Mouse (Mus musculus) embryonic stem cell, embryonic (primary cell): ENCODE data around the gene Drd3.

Source experiments
- CTCF ChIA-PET, 4 experiments: fragments of 300-600 bp in 2 of 4; fragments of 350-600 bp in 2 of 4; sonication (Branson Sonifier 250); formaldehyde crosslinking; loops; one replicate each; lab custom pipeline; 2022; ENCODE audit warnings: inconsistent platforms in 2 of 4; lab: Charles Lee
- POLR2A ChIA-PET, 4 experiments: fragments of 300-600 bp in 2 of 4; fragments of 350-600 bp in 2 of 4; sonication (Branson Sonifier 250); formaldehyde crosslinking; loops; one replicate each; lab custom pipeline; 2022; ENCODE audit warnings: antibody characterized with exemption in 4 of 4, inconsistent platforms in 1 of 4; lab: Charles Lee

The Drd3 gene

GRCm38 (mm10) chr16:43772766-43773165 lies 18.9 kb downstream of the Drd3 start:
- POLR2A ChIA-PET: interaction anchor here in 3 of 4 experiments (0.6 to 0.9 kb wide), 3 partner anchors 11 to 903 kb away, joined by 3 to 4 read pairs (median 3); no protein-coding TSS in a partner anchor

GRCm38 (mm10) chr16:43773506-43773905 lies 19.7 kb downstream of the Drd3 start:
- POLR2A ChIA-PET: interaction anchor here in 2 of 4 experiments (0.6 to 0.9 kb wide), 3 partner anchors 20 to 904 kb away, joined by 3 to 4 read pairs (median 3); no protein-coding TSS in a partner anchor
- CTCF ChIA-PET: interaction anchor here in 1 of 4 experiments (0.7 kb wide), 1 partner anchor 28 kb away, joined by 3 read pairs; no protein-coding TSS in a partner anchor

More at GRCm38 (mm10) chr16:43772766-43773165, 18.9 kb downstream of the Drd3 start:
- CTCF ChIA-PET: no interaction called here

- CTCF ChIA-PET: no interaction called here
- POLR2A ChIA-PET: interaction anchor here in 1 of 4 experiments (1.4 kb wide), 1 partner anchor 24 kb away, joined by 3 read pairs; no protein-coding TSS in a partner anchor
Observed at GRCm38 (mm10) chr16:43776886-43777285, 23.1 kb downstream of the Drd3 start.

- CTCF ChIA-PET: interaction anchor here in 3 of 4 experiments (0.6 to 2.7 kb wide), 5 partner anchors 49 to 1634 kb away, joined by 3 to 18 read pairs (median 4); no protein-coding TSS in a partner anchor
- POLR2A ChIA-PET: interaction anchor here in 3 of 4 experiments (0.6 to 1.4 kb wide), 7 partner anchors 13 to 1521 kb away, joined by 3 to 7 read pairs (median 3); no protein-coding TSS in a partner anchor
Observed at GRCm38 (mm10) chr16:43799541-43799940, 45.7 kb downstream of the Drd3 start.

- POLR2A ChIA-PET: interaction anchor here (0.6 to 1.7 kb wide), 13 partner anchors 9 to 1531 kb away, joined by 3 to 7 read pairs (median 4); partner anchors contain the start of genes Ccdc191 (in 2 of the 4) and Usf3 (in 1 of the 4)
- CTCF ChIA-PET: interaction anchor here (0.6 to 2.7 kb wide), 11 partner anchors 13 to 1635 kb away, joined by 3 to 18 read pairs (median 3); partner anchors contain the start of gene Ccdc191 (in 1 of the 4)
Observed at GRCm38 (mm10) chr16:43800119-43800721, 46.4 kb downstream of the Drd3 start.

- POLR2A ChIA-PET: interaction anchor here in 3 of 4 experiments (0.6 to 1.7 kb wide), 13 partner anchors 11 to 1611 kb away, joined by 3 to 7 read pairs (median 4); partner anchors contain the start of genes Ccdc191 (in 1 of the 3) and Spice1 (in 1 of the 3)
- CTCF ChIA-PET: interaction anchor here in 3 of 4 experiments (0.6 to 2.7 kb wide), 12 partner anchors 11 to 1629 kb away, joined by 3 to 18 read pairs (median 4); partner anchors contain the start of gene Ccdc191 (in 1 of the 3)
Observed at GRCm38 (mm10) chr16:43801137-43801536, 47.3 kb downstream of the Drd3 start.

GRCm38 (mm10) chr16:43801791-43802307 lies 48.0 kb downstream of the Drd3 start:
- POLR2A ChIA-PET: interaction anchor here in 3 of 4 experiments (0.6 to 1.7 kb wide), 5 partner anchors 11 to 1021 kb away, joined by 3 to 8 read pairs (median 4); partner anchors contain the start of gene Spice1 (in 1 of the 3)
- CTCF ChIA-PET: interaction anchor here (0.5 to 1.9 kb wide), 9 partner anchors 10 to 1629 kb away, joined by 3 to 6 read pairs (median 3); no protein-coding TSS in a partner anchor

GRCm38 (mm10) chr16:43802466-43802865 lies 48.6 kb downstream of the Drd3 start:
- POLR2A ChIA-PET: interaction anchor here in 2 of 4 experiments (0.6 kb wide), 2 partner anchors 1021 to 1511 kb away, joined by 6 to 8 read pairs; no protein-coding TSS in a partner anchor
- CTCF ChIA-PET: interaction anchor here in 3 of 4 experiments (0.7 to 1.7 kb wide), 3 partner anchors 47 to 262 kb away, joined by 3 to 5 read pairs (median 3); no protein-coding TSS in a partner anchor

- POLR2A ChIA-PET: no interaction called here
- CTCF ChIA-PET: interaction anchor here in 2 of 4 experiments (1.5 kb wide), 2 partner anchors 1639 to 1640 kb away, joined by 3 to 6 read pairs; no protein-coding TSS in a partner anchor
Observed at GRCm38 (mm10) chr16:43804364-43804763, 50.5 kb downstream of the Drd3 start.

GRCm38 (mm10) chr16:43807048-43807447 lies 53.2 kb downstream of the Drd3 start:
- ChIA-PET POLR2A (no interaction called here), CTCF (no interaction called here)

- ChIA-PET CTCF (no interaction called here), POLR2A (no interaction called here)
Observed at GRCm38 (mm10) chr16:43809429-43809828, 55.6 kb downstream of the Drd3 start.

- ChIA-PET CTCF (interaction anchor here in 1 of 4 experiments (0.9 kb wide), 1 partner anchor 10 kb away, joined by 3 read pairs; no protein-coding TSS in a partner anchor), POLR2A (no interaction called here)
Observed at GRCm38 (mm10) chr16:43811402-43811801, 57.6 kb downstream of the Drd3 start.

- CTCF ChIA-PET: no interaction called here
Observed at GRCm38 (mm10) chr16:43814644-43815043, 60.8 kb downstream of the Drd3 start.

GRCm38 (mm10) chr16:43816321-43816720 lies 62.5 kb downstream of the Drd3 start:
- POLR2A ChIA-PET: interaction anchor here in 1 of 4 experiments (1.6 kb wide), 1 partner anchor 73 kb away, joined by 4 read pairs; the partner anchor contains the start of gene Ccdc191
- CTCF ChIA-PET: interaction anchor here in 1 of 4 experiments (1.1 kb wide), 1 partner anchor 276 kb away, joined by 3 read pairs; no protein-coding TSS in a partner anchor

More at GRCm38 (mm10) chr16:43814644-43815043, 60.8 kb downstream of the Drd3 start:
- POLR2A ChIA-PET: interaction anchor here in 1 of 4 experiments (0.6 kb wide), 1 partner anchor 265 kb away, joined by 5 read pairs; no protein-coding TSS in a partner anchor

- ChIA-PET POLR2A (no interaction called here), CTCF (no interaction called here)
Observed at GRCm38 (mm10) chr16:43818404-43818803, 64.6 kb downstream of the Drd3 start.

- CTCF ChIA-PET: no interaction called here
- POLR2A ChIA-PET: no interaction called here
Observed at GRCm38 (mm10) chr16:43827492-43827891, 73.7 kb downstream of the Drd3 start.

GRCm38 (mm10) chr16:43831957-43832356 lies 78.1 kb downstream of the Drd3 start:
- ChIA-PET POLR2A (no interaction called here), CTCF (no interaction called here)

- ChIA-PET CTCF (no interaction called here), POLR2A (no interaction called here)
Observed at GRCm38 (mm10) chr16:43841236-43841635, 87.4 kb downstream of the Drd3 start.
